Mouse (Mus musculus) v-Abl transformed pro-B cells (cell line): ENCODE results near the gene Ablim2.

ENCODE experiments used
- in situ Hi-C, 2 experiments: fragments of 400-800 bp; cut with MboI; formaldehyde crosslinking; loops; one replicate each; pipeline ENCODE4 v1.15.1; 2025; ENCODE audit not compliant: unreplicated experiment in 2 of 2

Gene Ablim2

GRCm38 (mm10) chr5:35869973-35870372, 112.3 kb downstream of the Ablim2 start:
- in situ Hi-C loops = loop anchor here (10.0 to 25.0 kb wide), 2 partner anchors 417 to 535 kb away; no protein-coding TSS in a partner anchor

GRCm38 (mm10) chr5:35870408-35871012, 112.8 kb downstream of the Ablim2 start:
- in situ Hi-C loops = loop anchor here in 1 of 2 experiments (10.0 to 25.0 kb wide), 2 partner anchors 417 to 534 kb away; no protein-coding TSS in a partner anchor

GRCm38 (mm10) chr5:35873382-35873781, 115.7 kb downstream of the Ablim2 start:
- in situ Hi-C loops = loop anchor here in 1 of 2 experiments (10.0 to 25.0 kb wide), 2 partner anchors 414 to 531 kb away; no protein-coding TSS in a partner anchor

GRCm38 (mm10) chr5:35876236-35876635, 118.6 kb downstream of the Ablim2 start:
- in situ Hi-C loops = loop anchor here in 1 of 2 experiments (10.0 kb wide), 1 partner anchor 529 kb away; no protein-coding TSS in a partner anchor

- in situ Hi-C loops = loop anchor here in 1 of 2 experiments (10.0 kb wide), 1 partner anchor 526 kb away; no protein-coding TSS in a partner anchor
These were observed 121.5 kb downstream of the Ablim2 start for GRCm38 (mm10) chr5:35879199-35879598.

GRCm38 (mm10) chr5:35882391-35882790, 124.7 kb downstream of the Ablim2 start:
- in situ Hi-C loops = no loop called here

GRCm38 (mm10) chr5:35884262-35884661, 126.6 kb downstream of the Ablim2 start:
- in situ Hi-C loops = no loop called here

GRCm38 (mm10) chr5:35884689-35885088, 127.0 kb downstream of the Ablim2 start:
- in situ Hi-C loops = loop anchor here (5.0 kb wide), 1 partner anchor 88 kb away; no protein-coding TSS in a partner anchor

GRCm38 (mm10) chr5:35888959-35889358, 131.3 kb downstream of the Ablim2 start:
- in situ Hi-C loops = loop anchor here (5.0 kb wide), 1 partner anchor 83 kb away; no protein-coding TSS in a partner anchor

GRCm38 (mm10) chr5:35889641-35890040, 132.0 kb downstream of the Ablim2 start:
- in situ Hi-C loops = loop anchor here (5.0 to 10.0 kb wide), 2 partner anchors 83 to 205 kb away; no protein-coding TSS in a partner anchor

GRCm38 (mm10) chr5:35890985-35891730, 133.5 kb downstream of the Ablim2 start:
- in situ Hi-C loops = loop anchor here in 1 of 2 experiments (10.0 kb wide), 1 partner anchor 204 kb away; no protein-coding TSS in a partner anchor

- in situ Hi-C loops = loop anchor here in 1 of 2 experiments (10.0 kb wide), 1 partner anchor 202 kb away; no protein-coding TSS in a partner anchor
These were observed 134.7 kb downstream of the Ablim2 start for GRCm38 (mm10) chr5:35892363-35892762.

GRCm38 (mm10) chr5:35893093-35893804, 135.6 kb downstream of the Ablim2 start, which contains the start of gene Afap1:
Gene Afap1 (plus strand): TSS chr5:35893319.
- in situ Hi-C loops = loop anchor here in 1 of 2 experiments (10.0 kb wide), 1 partner anchor 202 kb away; no protein-coding TSS in a partner anchor

- in situ Hi-C loops = loop anchor here in 1 of 2 experiments (10.0 kb wide), 1 partner anchor 201 kb away; no protein-coding TSS in a partner anchor
These were observed 136.2 kb downstream of the Ablim2 start for GRCm38 (mm10) chr5:35893805-35894260.

GRCm38 (mm10) chr5:35894295-35895047, 136.8 kb downstream of the Ablim2 start:
- in situ Hi-C loops = loop anchor here in 1 of 2 experiments (10.0 kb wide), 1 partner anchor 200 kb away; no protein-coding TSS in a partner anchor

GRCm38 (mm10) chr5:35895926-35896325, 138.2 kb downstream of the Ablim2 start:
- in situ Hi-C loops = loop anchor here in 1 of 2 experiments (10.0 kb wide), 1 partner anchor 199 kb away; no protein-coding TSS in a partner anchor

- in situ Hi-C loops = loop anchor here in 1 of 2 experiments (10.0 kb wide), 1 partner anchor 198 kb away; no protein-coding TSS in a partner anchor
These were observed 138.9 kb downstream of the Ablim2 start for GRCm38 (mm10) chr5:35896556-35896955.

- in situ Hi-C loops = loop anchor here in 1 of 2 experiments (10.0 kb wide), 1 partner anchor 198 kb away; no protein-coding TSS in a partner anchor
These were observed 139.5 kb downstream of the Ablim2 start for GRCm38 (mm10) chr5:35897147-35897546.

GRCm38 (mm10) chr5:35898114-35898513, 140.4 kb downstream of the Ablim2 start:
- in situ Hi-C loops = loop anchor here in 1 of 2 experiments (10.0 kb wide), 1 partner anchor 197 kb away; no protein-coding TSS in a partner anchor
